Comparison of ENCODE assay signal across 20 mouse cellular contexts in the genomic region with DNA sequence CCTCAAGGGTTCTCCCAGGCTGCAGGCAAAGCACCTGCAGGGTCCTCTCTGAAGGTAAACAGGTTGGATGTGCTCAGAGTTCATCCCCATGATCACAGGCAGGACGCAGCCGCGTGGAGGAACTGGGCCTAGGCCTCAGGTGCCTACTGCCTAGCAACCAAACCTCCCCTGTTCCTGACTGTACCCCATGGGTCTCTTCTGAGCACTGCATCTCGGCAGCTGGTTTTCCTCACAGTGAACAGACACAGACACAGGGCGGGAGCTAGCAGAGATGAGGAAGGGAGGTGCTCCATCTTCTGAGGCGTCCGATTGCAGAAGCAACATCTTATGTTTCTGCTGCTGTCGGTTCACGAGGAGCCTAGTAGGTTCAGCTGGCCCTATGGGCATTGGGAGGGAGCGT. TPM values are rescaled to one million over a fixed set of nuclear protein-coding genes. Genes with fewer than 3 reads are reported as not detected.
DNase-seq lines count a peak whose midpoint lies in the region; ATAC-seq lines count a peak whose summit lies in the region.
"Had no signal": no experiment of that assay in that cellular context is flagged by ENCODE, and none has a peak within 500 bp of the region (broad histone marks: within the 10 kb centered on the region; RNA-seq: fewer than 3 reads in every experiment).

No protein-coding gene starts in this region.

- H3K36me3 ChIP-seq in kidney, embryonic 14.5 days (ENCODE audit: control insufficient read depth, insufficient read depth, low read length), result no peaks in the 10 kb centered on the region
- H3K36me3 ChIP-seq in neural tube, embryonic 13.5 days, result no peaks in the 10 kb centered on the region
- H3K36me3 ChIP-seq in embryonic facial prominence, embryonic 15.5 days, result no peaks in the 10 kb centered on the region
- H3K36me3 ChIP-seq in stomach, embryonic 15.5 days, result no peaks in the 10 kb centered on the region
- H3K36me3 ChIP-seq: G1E; heart, embryonic 12.5 days; limb, embryonic 12.5 days; liver, embryonic 13.5 days; lung, embryonic 15.5 days had no signal

- ATAC-seq in kidney, embryonic 14.5 days (ENCODE audit: low FRiP score, low TSS enrichment), result peak; percentile 89
- peak; percentile 26; the same call in 1 of the 2 replicates for ATAC-seq in neural tube, embryonic 13.5 days (ENCODE audit: low read depth)
- peak; percentile 32; the same call in 1 of the 2 replicates for ATAC-seq in embryonic facial prominence, embryonic 15.5 days (ENCODE audit: insufficient number of reproducible peaks, low FRiP score, low TSS enrichment, low read depth)
- peak; percentile 27; the same call in 1 of the 2 replicates for ATAC-seq in stomach, embryonic 15.5 days (ENCODE audit: insufficient read depth, low FRiP score, low read depth)

- no peak for DNase-seq in kidney, adult 8-10 months
- DNase-seq in neural tube, embryonic 10.5 days (ENCODE audit: extremely low spot score, low spot score), result no peak
- DNase-seq in gastrocnemius, postnatal 14 days, result no peak
- DNase-seq: cerebellum, adult 9-10 months; embryo, embryonic 11 days; gastrocnemius, postnatal 36 days; kidney, adult 18-20 months; liver, embryonic 13.5 days; midbrain, embryonic 14.5 days; right cerebral cortex, postnatal 25 days; thymus, postnatal 36 days had no signal

- H3K4me2 ChIP-seq in kidney, embryonic 14.5 days (replicated peaks; ENCODE audit: low read depth, low read length), result no peak overlapping the region
- H3K4me2 ChIP-seq in neural tube, embryonic 13.5 days, result no peak overlapping the region
- no peak overlapping the region for H3K4me2 ChIP-seq in embryonic facial prominence, embryonic 15.5 days (replicated peaks)
- no peak overlapping the region for H3K4me2 ChIP-seq in stomach, embryonic 15.5 days
- H3K4me2 ChIP-seq: heart, embryonic 12.5 days; limb, embryonic 12.5 days; liver, embryonic 13.5 days; lung, embryonic 15.5 days had no signal

- H3K4me1 ChIP-seq in kidney, embryonic 14.5 days (ENCODE audit: control insufficient read depth, insufficient read depth, low read length), result 0 out of 2 replicates have a peak, but pooled peaks cover 3% of the 10 kb centered on the region
- H3K4me1 ChIP-seq in neural tube, embryonic 13.5 days (replicated peaks), result peaks cover 46% of the 10 kb centered on the region
- no peaks in the 10 kb centered on the region for H3K4me1 ChIP-seq in embryonic facial prominence, embryonic 15.5 days
- H3K4me1 ChIP-seq in stomach, embryonic 15.5 days, result 0 out of 2 replicates have a peak, but pooled peaks cover 3% of the 10 kb centered on the region
- H3K4me1 ChIP-seq: heart, embryonic 12.5 days; liver, embryonic 13.5 days; lung, embryonic 15.5 days had no signal

- 20% methylated on average over 10 of the region's 10 CpGs for WGBS in kidney, embryonic 14.5 days
- 66% methylated on average over 10 of the region's 10 CpGs for WGBS in neural tube, embryonic 13.5 days
- WGBS in embryonic facial prominence, embryonic 15.5 days, result 46% methylated on average over 10 of the region's 10 CpGs
- 31% methylated on average over 10 of the region's 10 CpGs for WGBS in stomach, embryonic 15.5 days

- H3K27me3 ChIP-seq in kidney, embryonic 14.5 days (ENCODE audit: control insufficient read depth, insufficient read depth, low read length), result no peaks in the 10 kb centered on the region
- no peaks in the 10 kb centered on the region for H3K27me3 ChIP-seq in neural tube, embryonic 13.5 days
- H3K27me3 ChIP-seq in embryonic facial prominence, embryonic 15.5 days, result peaks cover 16% of the 10 kb centered on the region
- H3K27me3 ChIP-seq in stomach, embryonic 15.5 days (replicated peaks), result no peaks in the 10 kb centered on the region
- H3K27me3 ChIP-seq: limb, embryonic 12.5 days; liver, embryonic 13.5 days; lung, embryonic 15.5 days had no signal

- intact Hi-C loops in gastrocnemius, postnatal 14 days (cut with DNase I; ENCODE audit: low total_unique reads), result no loop called here

- H3K9ac ChIP-seq in kidney, embryonic 14.5 days (ENCODE audit: low read depth, low read length), result no peak overlapping the region
- no peak overlapping the region for H3K9ac ChIP-seq in neural tube, embryonic 13.5 days
- no peak overlapping the region for H3K9ac ChIP-seq in embryonic facial prominence, embryonic 15.5 days
- no peak overlapping the region for H3K9ac ChIP-seq in stomach, embryonic 15.5 days
- H3K9ac ChIP-seq: heart, embryonic 12.5 days; limb, embryonic 12.5 days; liver, embryonic 13.5 days; lung, embryonic 15.5 days had no signal

- no peaks in the 10 kb centered on the region for H3K9me3 ChIP-seq in kidney, embryonic 14.5 days (ENCODE audit: control insufficient read depth, low read length)
- H3K9me3 ChIP-seq in neural tube, embryonic 13.5 days, result no peaks in the 10 kb centered on the region
- no peaks in the 10 kb centered on the region for H3K9me3 ChIP-seq in embryonic facial prominence, embryonic 15.5 days (replicated peaks)
- no peaks in the 10 kb centered on the region for H3K9me3 ChIP-seq in stomach, embryonic 15.5 days
- H3K9me3 ChIP-seq: heart, embryonic 12.5 days; limb, embryonic 12.5 days; liver, embryonic 13.5 days; lung, embryonic 15.5 days had no signal

- no peak overlapping the region for H3K27ac ChIP-seq in kidney, embryonic 14.5 days (ENCODE audit: low read depth, low read length)
- peak overlapping the region; percentile 62 for H3K27ac ChIP-seq in neural tube, embryonic 13.5 days (replicated peaks)
- no peak overlapping the region for H3K27ac ChIP-seq in embryonic facial prominence, embryonic 15.5 days (replicated peaks)
- no peak overlapping the region for H3K27ac ChIP-seq in stomach, embryonic 15.5 days
- H3K27ac ChIP-seq: limb, embryonic 12.5 days; liver, embryonic 13.5 days; lung, embryonic 15.5 days; macrophage had no signal

- no peak overlapping the region for H3K4me3 ChIP-seq in kidney, embryonic 14.5 days (ENCODE audit: low read length)
- no peak overlapping the region for H3K4me3 ChIP-seq in neural tube, embryonic 13.5 days
- no peak overlapping the region for H3K4me3 ChIP-seq in embryonic facial prominence, embryonic 15.5 days (replicated peaks)
- H3K4me3 ChIP-seq in stomach, embryonic 15.5 days (replicated peaks), result no peak overlapping the region
- H3K4me3 ChIP-seq: heart, embryonic 12.5 days; limb, embryonic 12.5 days; liver, embryonic 13.5 days; lung, embryonic 15.5 days had no signal

RNA-seq across cellular contexts. Expression of gene Spock1, which starts 30.4 kb away (rescaled TPM):
- 0.30 and 0.50 TPM in 2 replicates for polyA plus RNA-seq in kidney, embryonic 14.5 days (2014; fragmentation: Nextera tagmentation; extraction: Ambion mirVana)
- polyA plus RNA-seq in neural tube, embryonic 13.5 days (2015; fragmentation: Nextera tagmentation; extraction: Ambion mirVana), result 90.2 and 95.5 TPM in 2 replicates
- 12.0 and 14.4 TPM in 2 replicates for polyA plus RNA-seq in embryonic facial prominence, embryonic 15.5 days (2015; fragmentation: Nextera tagmentation; extraction: Ambion mirVana)
- polyA plus RNA-seq in stomach, embryonic 15.5 days (2015; fragmentation: Nextera tagmentation; extraction: Ambion mirVana), result 3.7 and 6.1 TPM in 2 replicates
- 1 to 10 TPM in 1 of 2 experiments, under 1 TPM in 1; 0.78 to 1.4 TPM for total RNA-seq in gastrocnemius, postnatal 14 days (2021)
- polyA plus RNA-seq: G1E, macrophage had no signal

Comparison
In these comparisons a context has a peak if more than half of its experiments do, and no peak if none do; other contexts are left out.
1. ATAC-seq: peak in every context shown above with its lines; median percentile 89 in kidney, embryonic 14.5 days; 32 in embryonic facial prominence, embryonic 15.5 days; 27 in stomach, embryonic 15.5 days; 26 in neural tube, embryonic 13.5 days.